Mouse (Mus musculus) heart, embryonic 14.5 days (tissue): ENCODE results near the gene Hbb-bs. TPM values are rescaled to one million over a fixed set of nuclear protein-coding genes. Genes with fewer than 3 reads are reported as not detected.
"Not testable (repeated sequence)": the region's sequence is repeated elsewhere in the genome, so short reads cannot be mapped to it uniquely, and the experiment has no call there.

Source experiments
- ATAC-seq: fragments of 200-750 bp; cut with Nextera tagmentation; 2 replicates; pipeline ENCODE4 v1.8.0; 2017; ENCODE audit warnings: low read depth, moderate TSS enrichment; ENCODE audit not compliant: insufficient number of reproducible peaks, insufficient read depth, low FRiP score
- H3K27ac ChIP-seq, 2 experiments: fragments of 200-500 bp in 1 of 2; fragments of 300-500 bp in 1 of 2; sonication (generic) in 1 of 2; replicated peaks in 1 of 2; 2 replicates each; pipeline ENCODE4 v1.5.1; 2012 to 2014; ENCODE audit warnings: low read depth in 2 of 2, low read length in 2 of 2, control low read depth in 1 of 2, mild to moderate bottlenecking in 1 of 2, mixed read lengths in 1 of 2; ENCODE audit not compliant: control insufficient read depth in 1 of 2, insufficient read depth in 1 of 2
- H3K27me3 ChIP-seq: fragments of 300-500 bp; sonication (generic); 2 replicates; pipeline ENCODE4 v1.6.1; 2014; ENCODE audit warnings: mild to moderate bottlenecking, low read length, control low read depth; ENCODE audit not compliant: control insufficient read depth, insufficient read depth
- H3K36me3 ChIP-seq: fragments of 300-500 bp; sonication (generic); 2 replicates; pipeline ENCODE4 v1.6.1; 2014; ENCODE audit warnings: mild to moderate bottlenecking, control low read depth, low read length, mixed read lengths; ENCODE audit not compliant: control insufficient read depth, insufficient read depth
- H3K4me1 ChIP-seq, 2 experiments: fragments of 200-500 bp in 1 of 2; fragments of 300-500 bp in 1 of 2; sonication (generic) in 1 of 2; 2 replicates each; pipeline ENCODE4 v1.6.1; 2012 to 2014; ENCODE audit warnings: low read length in 2 of 2, control low read depth in 1 of 2, mixed read lengths in 1 of 2; ENCODE audit not compliant: control insufficient read depth in 2 of 2, insufficient read depth in 2 of 2
- H3K4me2 ChIP-seq: fragments of 300-500 bp; sonication (generic); 2 replicates; pipeline ENCODE4 v1.6.1; 2014; ENCODE audit warnings: mild to moderate bottlenecking, low read length
- H3K4me3 ChIP-seq, 2 experiments: fragments of 200-500 bp in 1 of 2; fragments of 300-500 bp in 1 of 2; sonication (generic) in 1 of 2; 2 replicates each; pipeline ENCODE4 v1.5.1; 2012 to 2014; ENCODE audit warnings: low read length in 2 of 2, mild to moderate bottlenecking in 2 of 2, control low read depth in 1 of 2, low read depth in 1 of 2, moderate library complexity in 1 of 2; ENCODE audit not compliant: control insufficient read depth in 1 of 2, insufficient read depth in 1 of 2
- H3K9ac ChIP-seq: fragments of 300-500 bp; sonication (generic); 2 replicates; pipeline ENCODE4 v1.6.1; 2014; ENCODE audit warnings: mild to moderate bottlenecking, low read length
- H3K9me3 ChIP-seq: fragments of 300-500 bp; sonication (generic); 2 replicates; pipeline ENCODE4 v1.6.1; 2016; ENCODE audit warnings: low read length, control low read depth; ENCODE audit not compliant: control insufficient read depth
- WGBS: fragments of 180-500 bp; shearing (Covaris S2); extraction: QIAGEN DNeasy Blood & Tissue Kit; methylation state at CpG from one replicate; pipeline ENCODE4 v1.1.7; 2014; 5-methylcytosine and 5-hydroxymethylcytosine counted together
- polyA plus RNA-seq: library from polyadenylated mRNA; unstranded; fragments of >200 nt; fragmentation: Nextera tagmentation; extraction: Ambion mirVana; gene quantifications from 2 replicates; pipeline ENCODE4 v1.2.1, GENCODE M21; 2014

Gene Hbb-bs
- polyA plus RNA-seq, 1 experiment from 2014 or later, result 11,662 TPM

GRCm38 (mm10) chr7:103859076-103859475 lies 31.2 kb upstream of the Hbb-bs start:
- Histone ChIP-seq H3K9me3 (no peaks in the 10 kb centered on the region), H3K27ac (no peak overlapping the region), H3K9ac (no peak overlapping the region), H3K36me3 (no peaks in the 10 kb centered on the region), H3K4me1 (no peaks in the 10 kb centered on the region), H3K4me2 (no peak overlapping the region), H3K4me3 (no peak overlapping the region), H3K27me3 (no peaks in the 10 kb centered on the region)
- 12% methylated on average over 2 of the region's 2 CpGs for WGBS
- ATAC-seq, result no peak

GRCm38 (mm10) chr7:103854669-103855068 lies 26.8 kb upstream of the Hbb-bs start:
- H3K4me1 ChIP-seq, result no peaks in the 10 kb centered on the region
- no peaks in the 10 kb centered on the region for H3K9me3 ChIP-seq
- H3K9ac ChIP-seq, result no peak overlapping the region
- WGBS, result 58% methylated on average over 1 of the region's 1 CpGs
- H3K27me3 ChIP-seq, result no peaks in the 10 kb centered on the region
- H3K36me3 ChIP-seq, result no peaks in the 10 kb centered on the region
- H3K27ac ChIP-seq, result no peak overlapping the region
- H3K4me3 ChIP-seq, result no peak overlapping the region
- no peak for ATAC-seq
- no peak overlapping the region for H3K4me2 ChIP-seq

- Histone ChIP-seq H3K4me2 (no peak within 1 kb of the TSS), H3K4me3 (no peak within 1 kb of the TSS), H3K27ac (no peak within 1 kb of the TSS), H3K27me3 (no peaks in the 10 kb centered on the region), H3K36me3 (no peaks in the 10 kb centered on the region), H3K4me1 (no peaks in the 10 kb centered on the region), H3K9me3 (no peaks in the 10 kb centered on the region), H3K9ac (no peak within 1 kb of the TSS)
- no peak for ATAC-seq
- 46% methylated on average over 2 of the region's 2 CpGs for WGBS
These were observed 25.2 kb upstream of the Hbb-bs start, which contains the start of gene Hbb-y for GRCm38 (mm10) chr7:103853090-103853489. Gene Hbb-y (minus strand): TSS chr7:103853216.

GRCm38 (mm10) chr7:103844525-103845325 lies 16.8 kb upstream of the Hbb-bs start:
- Histone ChIP-seq H3K27ac (no peak overlapping the region), H3K9ac (no peak overlapping the region), H3K36me3 (no peaks in the 10 kb centered on the region), H3K9me3 (no peaks in the 10 kb centered on the region), H3K4me3 (no peak overlapping the region), H3K4me2 (no peak overlapping the region), H3K4me1 (no peaks in the 10 kb centered on the region), H3K27me3 (no peaks in the 10 kb centered on the region)
- no peak for ATAC-seq
- 50% methylated on average over 1 of the region's 2 CpGs for WGBS

GRCm38 (mm10) chr7:103843034-103843433 lies 15.1 kb upstream of the Hbb-bs start, which contains the start of gene Hbb-bh1:
Gene Hbb-bh1 (minus strand): TSS chr7:103843164.
- Histone ChIP-seq H3K9me3 (no peaks in the 10 kb centered on the region), H3K36me3 (no peaks in the 10 kb centered on the region), H3K4me3 (no peak within 1 kb of the TSS), H3K9ac (no peak within 1 kb of the TSS), H3K4me2 (no peak within 1 kb of the TSS), H3K27me3 (no peaks in the 10 kb centered on the region), H3K27ac (no peak within 1 kb of the TSS), H3K4me1 (no peaks in the 10 kb centered on the region)
- no peak for ATAC-seq
- WGBS, result 47% methylated on average over 2 of the region's 2 CpGs

GRCm38 (mm10) chr7:103840268-103840667 lies 12.4 kb upstream of the Hbb-bs start, which contains the start of gene Hbb-bh2:
Gene Hbb-bh2 (minus strand): TSS chr7:103840520.
- Histone ChIP-seq H3K27ac (no peak within 1 kb of the TSS), H3K4me1 (no peaks in the 10 kb centered on the region), H3K27me3 (no peaks in the 10 kb centered on the region), H3K9ac (no peak within 1 kb of the TSS), H3K4me2 (no peak within 1 kb of the TSS), H3K4me3 (no peak within 1 kb of the TSS), H3K36me3 (no peaks in the 10 kb centered on the region), H3K9me3 (no peaks in the 10 kb centered on the region)
- ATAC-seq, result no peak
- 68% methylated on average over 3 of the region's 3 CpGs for WGBS

GRCm38 (mm10) chr7:103827139-103827538 lies 757 bp downstream of the Hbb-bs start:
- not testable (repeated sequence) for H3K9me3 ChIP-seq
- WGBS, result no CpG with 5 or more reads among the region's 2 CpGs

More at GRCm38 (mm10) chr7:103827139-103827538, 757 bp downstream of the Hbb-bs start:
- H3K27me3 ChIP-seq, H3K4me3 ChIP-seq, ATAC-seq, H3K4me1 ChIP-seq, H3K36me3 ChIP-seq, H3K9ac ChIP-seq, H3K4me2 ChIP-seq, H3K27ac ChIP-seq: not testable (repeated sequence)
